Mouse (Mus musculus): ENCODE results near the gene Kctd21.

Gene Kctd21

GRCm38 (mm10) chr7:97331726-97332666, at the start of gene Kctd21, which contains the start of gene Usp35:
TSS of gene Kctd21 (plus strand) at chr7:97332327.
TSS of gene Usp35 (minus strand) at chr7:97332020.
- DNase-seq (ENCODE audit: low spot score in 2 of 2): peak; percentile 91 to 93

- DNase-seq (ENCODE audit: low spot score in 2 of 2): no peak
These were observed 35.1 kb upstream of the Kctd21 start for GRCm38 (mm10) chr7:97296986-97297385.

- DNase-seq (ENCODE audit: low spot score in 2 of 2): peak; percentile 62 to 87
These were observed 34.7 kb upstream of the Kctd21 start for GRCm38 (mm10) chr7:97297466-97297865.

GRCm38 (mm10) chr7:97298279-97298678, 33.8 kb upstream of the Kctd21 start:
- DNase-seq (ENCODE audit: low spot score in 2 of 2): no peak

- DNase-seq (ENCODE audit: low spot score in 2 of 2): no peak
These were observed 33.2 kb upstream of the Kctd21 start for GRCm38 (mm10) chr7:97298943-97299342.

- no peak for DNase-seq (ENCODE audit: low spot score in 2 of 2)
These were observed 31.2 kb upstream of the Kctd21 start for GRCm38 (mm10) chr7:97300914-97301313.

- DNase-seq (ENCODE audit: low spot score in 2 of 2): no peak
These were observed 30.8 kb upstream of the Kctd21 start for GRCm38 (mm10) chr7:97301321-97301720.

- no peak for DNase-seq (ENCODE audit: low spot score in 2 of 2)
These were observed 29.9 kb upstream of the Kctd21 start for GRCm38 (mm10) chr7:97302261-97302660.

GRCm38 (mm10) chr7:97302876-97303275, 29.3 kb upstream of the Kctd21 start:
- DNase-seq (ENCODE audit: low spot score in 2 of 2): no peak

- DNase-seq (ENCODE audit: low spot score in 2 of 2): no peak
These were observed 28.5 kb upstream of the Kctd21 start for GRCm38 (mm10) chr7:97303614-97304013.

GRCm38 (mm10) chr7:97304471-97304870, 27.7 kb upstream of the Kctd21 start:
- DNase-seq (ENCODE audit: low spot score in 2 of 2): no peak

GRCm38 (mm10) chr7:97305206-97305605, 26.9 kb upstream of the Kctd21 start:
- no peak for DNase-seq (ENCODE audit: low spot score in 2 of 2)

- DNase-seq (ENCODE audit: low spot score in 2 of 2): no peak
These were observed 25.3 kb upstream of the Kctd21 start for GRCm38 (mm10) chr7:97306813-97307212.

GRCm38 (mm10) chr7:97307546-97307945, 24.6 kb upstream of the Kctd21 start:
- DNase-seq (ENCODE audit: low spot score in 2 of 2): no peak

- no peak for DNase-seq (ENCODE audit: low spot score in 2 of 2)
These were observed 22.4 kb upstream of the Kctd21 start for GRCm38 (mm10) chr7:97309461-97310340.

- no peak for DNase-seq (ENCODE audit: low spot score in 2 of 2)
These were observed 21.8 kb upstream of the Kctd21 start for GRCm38 (mm10) chr7:97310341-97310635.

- no peak for DNase-seq (ENCODE audit: low spot score in 2 of 2)
These were observed 20.5 kb upstream of the Kctd21 start for GRCm38 (mm10) chr7:97311620-97312019.

GRCm38 (mm10) chr7:97312196-97312595, 19.9 kb upstream of the Kctd21 start:
- DNase-seq (ENCODE audit: low spot score in 2 of 2): no peak

- DNase-seq (ENCODE audit: low spot score in 2 of 2): no peak
These were observed 19.3 kb upstream of the Kctd21 start for GRCm38 (mm10) chr7:97312856-97313255.

GRCm38 (mm10) chr7:97313364-97313995, 18.6 kb upstream of the Kctd21 start:
- no peak for DNase-seq (ENCODE audit: low spot score in 2 of 2)

GRCm38 (mm10) chr7:97314646-97315045, 17.5 kb upstream of the Kctd21 start:
- no peak for DNase-seq (ENCODE audit: low spot score in 2 of 2)

- DNase-seq (ENCODE audit: low spot score in 2 of 2): no peak
These were observed 16.5 kb upstream of the Kctd21 start for GRCm38 (mm10) chr7:97315656-97316055.

Data from frontal cortex, postnatal 36 days (tissue).